Mouse (Mus musculus): ENCODE results near the gene Trrap. TPM values are rescaled to one million over a fixed set of nuclear protein-coding genes. Genes with fewer than 3 reads are reported as not detected.

The Trrap gene
- total RNA-seq, 2 experiments from 2014 or later = 149 to 169 TPM

Small RNAs within 50 kb of the gene (microRNA-seq; reads per million reads assigned to microRNA genes)
- gene Mir7039 = 0.98 to 2.2 reads per million in 2 experiments

Other genes with a start within 250 kb of the Trrap start
- gene Nptx2, start 221.8 kb upstream of the Trrap start, total RNA-seq (2021) = 10 to 100 TPM; 50.6 to 56.9 TPM
- gene Tmem130, start 5.9 kb upstream of the Trrap start, total RNA-seq (2021) = 100 to 1,000 TPM; 168 to 176 TPM
- 10 to 100 TPM; 41.9 to 42.3 TPM for gene Smurf1, start 198.1 kb downstream of the Trrap start, total RNA-seq (2021)

Data from layer of hippocampus, postnatal 10 days (tissue).